Mouse (Mus musculus) kidney, adult 8-10 months (tissue): ENCODE data around the gene Slc35c2.

ENCODE experiments used
- DNase-seq, 2 experiments: peaks; one replicate each; pipeline ENCODE4 v3.0.0; 2022

Gene Slc35c2

DNA sequence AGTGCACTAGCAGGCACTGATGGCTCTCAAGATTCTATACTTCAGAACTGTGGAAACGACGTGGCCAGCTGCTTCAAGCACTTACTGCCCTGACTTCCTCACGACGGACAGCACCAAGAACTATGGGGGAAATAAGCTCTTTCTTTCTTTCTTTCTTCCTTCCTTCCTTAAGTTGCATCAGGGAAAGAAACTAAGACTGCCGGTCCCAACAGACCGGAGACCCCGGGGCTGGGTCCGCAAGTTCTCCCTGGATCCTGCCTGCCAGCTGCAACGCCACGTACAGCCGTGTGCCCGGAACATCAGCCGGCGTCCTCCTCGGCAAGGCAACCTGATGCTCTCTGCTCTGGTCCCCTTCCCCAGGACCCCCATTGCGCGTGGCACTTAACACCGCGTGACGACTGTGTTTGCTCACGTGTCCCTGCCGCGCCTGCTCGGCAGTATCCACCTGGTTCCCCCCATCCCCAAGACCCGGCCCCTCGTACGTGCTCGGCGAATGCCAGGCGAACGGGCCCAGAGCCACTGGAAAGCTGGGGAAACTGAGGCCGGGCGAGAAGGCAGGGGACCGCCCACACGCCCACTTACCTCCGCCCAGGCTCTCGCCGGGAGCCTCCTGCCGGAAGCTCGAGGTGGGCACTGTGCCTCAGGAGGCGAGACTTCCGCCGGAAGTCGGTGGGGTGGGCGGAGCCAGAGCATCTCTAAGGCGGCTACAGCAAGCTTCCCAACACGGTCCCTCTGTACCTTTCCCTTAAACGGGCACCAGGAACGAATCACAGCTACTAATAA is at the start of gene Slc35c2:
TSS of gene Slc35c2 (minus strand) at position 668 of the 783 bp plus-strand sequence.
- peak; percentile 91 to 95 for DNase-seq

DNA sequence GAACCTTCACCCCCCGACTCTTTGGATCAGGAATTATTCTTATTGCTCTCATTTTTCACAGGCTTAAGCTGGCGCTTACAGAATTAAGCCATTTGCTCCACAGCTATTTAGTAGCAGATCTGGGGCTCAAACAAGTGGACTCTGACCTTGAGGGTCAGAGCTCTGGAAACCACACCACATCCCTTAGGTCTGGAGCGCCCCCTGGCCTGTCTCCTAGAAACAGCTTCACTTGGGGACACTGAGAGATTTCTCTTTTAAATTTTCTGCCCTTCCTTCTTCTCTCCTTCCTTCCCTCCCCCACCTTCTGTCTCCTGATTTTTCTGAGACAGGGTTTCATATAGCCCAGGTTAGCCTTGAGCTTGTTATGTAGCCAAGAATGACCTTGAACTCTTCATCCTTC is 49.5 kb upstream of the Slc35c2 start:
- DNase-seq: peak; percentile 63 to 84

DNA sequence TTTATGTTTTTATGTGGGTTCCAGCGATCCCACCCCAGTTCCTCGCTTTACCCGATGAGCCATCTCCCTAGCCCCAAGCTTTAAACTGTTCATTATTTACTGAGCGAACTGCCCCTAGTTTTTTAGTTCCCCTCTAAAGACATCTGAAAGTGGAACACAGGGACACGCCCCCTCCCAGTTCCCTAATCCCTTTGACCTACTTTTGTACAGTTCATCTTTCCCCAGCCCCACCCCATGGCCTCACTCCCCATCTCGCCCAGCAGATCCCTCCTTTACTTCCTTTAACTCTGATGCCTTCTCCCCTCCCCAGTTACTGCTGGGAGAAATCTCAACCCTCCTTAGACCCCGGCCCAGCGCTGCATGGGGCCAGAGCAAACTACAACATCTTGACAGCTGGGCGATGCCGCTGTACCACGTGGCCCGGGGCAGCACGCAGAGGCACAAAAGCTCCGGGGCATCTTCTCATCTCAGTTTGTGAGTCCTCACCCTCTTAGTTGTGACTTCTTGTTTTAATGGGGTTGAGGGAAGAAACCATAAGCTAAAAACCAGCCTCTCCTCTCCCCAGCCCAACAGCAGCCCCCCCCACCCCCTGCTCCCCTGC is 45.0 kb upstream of the Slc35c2 start:
- DNase-seq: no peak

GRCm38 (mm10) chr2:165329703-165330102 is 42.0 kb upstream of the Slc35c2 start:
- DNase-seq: no peak

DNA sequence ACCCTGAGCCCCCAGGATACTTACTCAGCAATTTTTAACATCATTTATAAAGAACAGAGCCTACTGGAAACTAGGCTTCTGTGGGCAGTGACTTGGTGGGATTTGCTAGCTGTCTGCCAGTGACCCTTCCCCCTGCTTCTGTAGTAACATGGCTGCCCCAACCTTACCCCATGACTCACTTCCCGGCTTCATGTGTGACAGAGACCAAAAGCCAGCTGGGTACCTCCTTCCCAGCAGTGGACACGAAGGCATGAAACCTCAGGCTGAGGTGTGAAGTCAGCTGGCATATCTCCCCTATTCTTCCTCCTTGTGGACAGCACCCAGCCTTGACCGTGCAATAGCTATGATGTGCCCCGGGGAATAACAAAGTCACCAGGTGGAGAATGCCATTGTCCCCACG is 41.1 kb upstream of the Slc35c2 start:
- no peak for DNase-seq

DNA sequence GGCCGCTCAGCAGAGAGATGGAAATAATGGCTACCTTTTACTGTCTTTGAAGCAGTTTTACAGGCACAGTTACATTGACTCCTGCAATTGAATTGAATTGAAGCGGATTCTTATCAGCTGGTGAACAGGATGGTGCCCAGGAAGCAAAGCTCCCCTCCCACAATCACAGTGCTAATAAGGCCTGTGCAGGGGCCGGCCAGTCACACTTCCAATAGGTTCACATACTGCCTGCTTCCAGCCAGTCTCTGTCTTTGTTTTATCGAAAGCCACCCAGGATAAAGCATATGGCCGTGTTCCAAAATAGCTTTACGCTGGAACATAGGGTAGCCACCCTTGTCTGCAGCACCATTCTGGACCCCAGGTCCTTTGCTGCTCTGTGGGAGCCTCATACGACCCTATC is 39.7 kb upstream of the Slc35c2 start:
- no peak for DNase-seq

DNA sequence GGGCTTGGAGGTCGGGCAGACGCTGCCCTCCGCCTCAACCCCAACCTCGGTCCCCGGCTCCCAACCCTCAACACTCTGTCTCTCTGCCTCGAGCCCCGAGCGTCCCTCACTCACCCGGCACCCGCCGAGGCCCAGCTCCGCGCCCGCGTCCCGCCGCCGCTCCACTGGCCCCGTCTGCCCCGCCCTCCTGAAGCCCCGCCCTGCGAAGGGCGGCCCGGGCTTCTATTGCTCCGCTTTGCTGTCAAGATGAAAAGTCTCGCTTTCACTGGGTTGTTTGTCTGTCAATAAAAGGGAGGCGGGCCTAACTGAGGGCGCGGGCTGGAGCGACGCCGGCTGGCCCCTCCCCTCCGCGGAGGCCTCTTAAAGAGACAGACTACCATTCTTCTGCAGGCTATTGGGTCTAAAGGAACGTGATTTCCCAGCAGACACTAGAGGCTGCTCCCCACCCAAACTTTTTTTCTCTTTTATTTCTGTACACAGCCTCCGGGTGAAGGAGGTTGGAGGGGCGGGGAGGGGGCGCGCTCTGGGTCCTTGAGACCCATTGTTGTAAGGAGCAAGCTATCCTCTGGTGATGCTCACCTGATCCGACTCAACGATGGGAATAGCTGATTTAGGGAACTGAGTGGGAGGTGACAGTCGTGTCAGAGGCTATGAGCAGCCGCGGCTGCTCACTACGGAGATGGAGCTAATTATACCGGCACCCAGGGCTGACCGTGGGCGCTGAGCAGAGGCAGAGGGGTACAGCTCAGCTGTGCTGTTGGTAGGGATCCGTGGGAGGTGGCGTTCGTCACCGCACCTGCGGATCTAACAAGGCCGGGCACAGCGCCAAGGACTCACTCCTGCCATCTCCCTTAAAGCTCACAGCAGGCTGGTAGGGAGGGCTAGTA is 38.9 kb upstream of the Slc35c2 start, which contains the start of gene Elmo2:
TSS of gene Elmo2 (minus strand) at position 176 of the 887 bp plus-strand sequence.
- peak; percentile 98 to 99 for DNase-seq

- no peak for DNase-seq
These were observed 38.0 kb upstream of the Slc35c2 start for GRCm38 (mm10) chr2:165325521-165326303.

DNA sequence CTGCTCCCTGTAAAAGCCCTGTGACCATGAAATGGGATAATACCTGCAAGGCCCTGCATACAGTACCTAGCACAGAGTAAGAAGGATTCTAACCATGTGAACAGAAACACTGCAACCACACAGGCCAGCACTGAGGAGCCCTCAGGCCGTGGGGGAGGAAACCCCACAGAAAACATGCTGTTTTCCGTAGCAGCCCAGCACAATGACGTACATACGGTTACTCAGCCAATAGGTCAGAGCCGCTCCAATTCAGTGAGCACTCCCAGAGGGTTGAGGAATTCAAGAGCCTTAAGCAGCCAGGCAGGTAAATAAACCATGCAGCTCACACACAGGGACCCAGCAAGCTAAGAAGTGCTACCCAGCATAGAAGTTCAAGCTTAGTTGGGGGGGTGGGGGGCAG is 36.3 kb upstream of the Slc35c2 start:
- DNase-seq: no peak

DNA sequence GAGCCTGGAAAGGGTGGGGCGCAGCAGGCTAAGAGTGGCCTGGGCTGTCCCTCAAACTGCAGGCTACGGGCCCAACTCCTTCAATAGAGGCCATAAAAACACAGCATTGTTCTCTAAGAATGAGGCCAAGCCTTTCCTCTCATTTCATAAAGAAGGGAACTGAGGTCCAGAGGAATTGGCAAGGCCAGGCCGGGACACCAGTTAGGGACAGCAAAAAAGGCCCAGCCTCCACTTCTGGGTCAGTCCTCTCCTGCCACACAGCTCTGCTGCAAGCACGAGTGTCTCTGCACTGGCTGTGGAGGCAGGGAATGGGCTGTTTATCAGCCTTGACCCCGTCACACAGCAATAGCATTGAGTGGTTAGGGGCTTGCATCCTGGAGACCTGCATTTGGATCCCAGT is 35.8 kb upstream of the Slc35c2 start:
- no peak for DNase-seq

GRCm38 (mm10) chr2:165321981-165322735 is 34.5 kb upstream of the Slc35c2 start:
- DNase-seq: no peak

GRCm38 (mm10) chr2:165321381-165321888 is 33.8 kb upstream of the Slc35c2 start:
- no peak for DNase-seq

- no peak for DNase-seq
These were observed 33.0 kb upstream of the Slc35c2 start for GRCm38 (mm10) chr2:165320531-165321150.

GRCm38 (mm10) chr2:165319503-165319902 is 31.8 kb upstream of the Slc35c2 start:
- DNase-seq: no peak

- no peak for DNase-seq
These were observed 31.3 kb upstream of the Slc35c2 start for GRCm38 (mm10) chr2:165318941-165319340.

DNA sequence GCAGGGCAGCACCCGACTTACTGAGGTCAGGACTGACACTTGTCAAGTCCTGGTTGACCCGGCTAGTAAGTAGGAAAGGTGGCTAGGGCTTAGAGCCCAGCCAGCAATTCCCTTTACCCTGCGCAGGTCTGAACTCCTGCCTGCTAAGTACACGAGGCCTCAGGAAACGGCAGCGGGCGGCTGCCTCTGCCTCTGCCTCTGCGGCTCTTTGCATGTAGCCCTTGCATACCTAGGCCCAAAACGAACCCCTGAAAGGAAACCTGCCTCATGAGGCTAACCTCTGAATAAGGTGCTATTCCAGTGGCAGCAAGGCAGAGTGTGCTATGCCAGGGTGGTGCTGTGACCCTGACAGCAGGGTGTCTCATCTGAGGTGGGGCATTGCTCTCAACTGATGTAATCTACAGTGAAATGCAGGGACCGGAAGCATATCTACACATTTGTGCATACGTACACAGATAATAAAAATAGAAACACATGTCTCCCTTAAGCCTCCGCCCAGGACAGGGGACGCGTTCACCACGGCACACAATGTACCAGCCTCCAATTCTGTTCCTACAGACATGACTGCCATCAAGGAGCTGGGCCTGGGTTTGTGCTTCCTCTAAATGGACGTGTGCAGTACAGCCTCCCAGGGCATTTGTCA is 30.1 kb upstream of the Slc35c2 start:
- no peak for DNase-seq

DNA sequence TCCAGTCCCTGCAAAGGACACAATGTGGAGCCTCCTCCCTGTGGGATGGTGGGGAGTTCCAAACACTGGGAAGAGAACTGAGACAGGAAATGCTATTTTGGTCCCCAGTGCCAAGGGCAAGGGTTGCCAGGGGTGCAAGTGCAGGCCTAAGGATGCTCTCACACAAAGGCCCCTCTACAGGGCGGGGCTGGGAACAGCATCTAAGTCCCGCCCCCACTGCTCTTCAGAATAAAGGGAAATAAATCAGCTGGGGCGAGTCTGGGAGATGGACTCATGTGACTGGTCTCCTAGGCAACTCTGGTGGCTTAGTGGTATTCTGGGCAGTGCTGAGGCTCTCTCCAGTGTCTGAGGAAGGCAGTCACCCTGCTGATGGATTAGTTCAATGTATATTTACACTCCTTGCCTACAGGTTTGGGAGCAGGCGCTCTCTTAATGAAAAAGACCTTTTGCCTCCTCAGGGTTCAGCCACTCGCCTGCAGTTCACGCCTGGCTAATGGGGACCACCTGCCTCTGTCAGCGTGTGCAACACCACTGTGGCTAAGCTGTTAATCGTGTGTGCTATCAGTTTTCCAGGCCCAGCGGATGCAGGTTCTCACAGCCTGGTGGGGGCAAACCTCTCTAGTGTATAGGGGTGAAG is 29.3 kb upstream of the Slc35c2 start:
- DNase-seq: peak; percentile 48 to 54

DNA sequence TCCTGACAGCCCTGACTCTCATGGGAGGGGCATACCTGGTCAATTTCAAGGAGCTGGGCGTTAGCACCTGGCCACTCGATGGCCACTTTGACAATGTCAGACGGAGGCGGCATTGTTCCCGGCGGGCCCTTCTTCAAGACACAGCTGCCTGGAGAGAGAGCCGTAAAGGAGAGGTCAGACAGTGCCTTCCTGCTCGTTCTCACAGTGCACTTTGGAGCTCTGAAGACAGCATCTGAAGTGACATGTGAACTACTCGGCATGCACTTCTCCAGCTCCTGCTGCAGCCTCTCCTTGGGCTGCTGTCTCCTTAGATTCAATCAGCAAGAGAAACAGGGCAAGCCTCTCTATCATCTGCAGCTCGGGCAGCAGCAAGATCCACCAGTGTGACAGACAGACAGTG is 28.5 kb upstream of the Slc35c2 start:
- no peak for DNase-seq

GRCm38 (mm10) chr2:165314197-165314596 is 26.5 kb upstream of the Slc35c2 start:
- DNase-seq: peak in 1 of 2 experiments; percentile 38

DNA sequence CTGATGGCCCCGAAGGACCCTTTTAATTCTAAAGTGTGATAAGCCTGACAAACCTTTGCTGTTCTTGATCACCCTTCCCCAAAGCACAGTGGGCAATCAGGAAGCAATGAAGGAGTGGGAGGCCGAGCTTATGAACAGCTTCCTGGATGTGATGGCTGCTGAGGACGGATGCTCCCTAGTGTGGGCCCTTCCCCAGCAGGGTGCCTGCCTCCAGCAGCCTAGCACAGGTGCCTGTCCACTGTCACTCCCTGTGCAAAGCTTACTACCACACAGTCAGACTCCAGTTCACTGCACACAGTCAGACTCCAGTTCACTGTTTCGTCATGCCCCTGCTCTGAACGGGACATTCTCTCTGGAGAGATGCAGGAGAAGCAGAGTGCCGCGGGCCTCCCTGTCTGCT is 24.7 kb upstream of the Slc35c2 start:
- no peak for DNase-seq
